Mouse (Mus musculus) stomach, postnatal 0 days (tissue): ENCODE data around the gene Cd33. TPM values are rescaled to one million over a fixed set of nuclear protein-coding genes. Genes with fewer than 3 reads are reported as not detected.

Source experiments
- ATAC-seq: fragments of 200-750 bp; cut with Nextera tagmentation; 2 replicates; pipeline ENCODE4 v1.8.0; 2017; ENCODE audit not compliant: low FRiP score, low TSS enrichment
- DNase-seq: peaks from one replicate; pipeline ENCODE4 v3.0.0-alpha.2; 2016; ENCODE audit warnings: low spot score
- H3K27ac ChIP-seq: fragments of 300-500 bp; sonication (generic); replicated peaks from 2 replicates; pipeline ENCODE4 v1.5.1; 2014; ENCODE audit warnings: mild to moderate bottlenecking, control low read depth
- H3K27me3 ChIP-seq: fragments of 300-500 bp; sonication (generic); 2 replicates; pipeline ENCODE4 v1.6.1; 2014; ENCODE audit warnings: low read length; ENCODE audit not compliant: control insufficient read depth, insufficient read depth
- H3K36me3 ChIP-seq: fragments of 300-500 bp; sonication (generic); 2 replicates; pipeline ENCODE4 v1.6.1; 2014; ENCODE audit warnings: low read length, mixed read lengths; ENCODE audit not compliant: control insufficient read depth, insufficient read depth
- H3K4me1 ChIP-seq: fragments of 300-500 bp; sonication (generic); replicated peaks from 2 replicates; pipeline ENCODE4 v1.6.1; 2014; ENCODE audit warnings: antibody characterized with exemption; ENCODE audit not compliant: control insufficient read depth, insufficient read depth
- H3K4me2 ChIP-seq: fragments of 300-500 bp; sonication (generic); replicated peaks from 2 replicates; pipeline ENCODE4 v1.6.1; 2014; ENCODE audit warnings: low read depth, mild to moderate bottlenecking, control low read depth, moderate library complexity
- H3K4me3 ChIP-seq: fragments of 300-500 bp; sonication (generic); 2 replicates; pipeline ENCODE4 v1.5.1; 2014; ENCODE audit warnings: low read depth, low read length, control low read depth
- H3K9ac ChIP-seq: fragments of 300-500 bp; sonication (generic); 2 replicates; pipeline ENCODE4 v1.6.1; 2014; ENCODE audit warnings: mild to moderate bottlenecking, low read length, control low read depth, mixed read lengths
- H3K9me3 ChIP-seq: fragments of 300-500 bp; sonication (generic); 2 replicates; pipeline ENCODE4 v1.6.1; 2016; ENCODE audit warnings: low read length; ENCODE audit not compliant: control insufficient read depth
- CTCF ChIP-seq: IDR thresholded peaks from 2 replicates; pipeline ENCODE4 v1.5.1; 2016; ENCODE audit warnings: antibody characterized with exemption, low read depth, mild to moderate bottlenecking, moderate library complexity
- EP300 ChIP-seq: optimal IDR thresholded peaks from 2 replicates; pipeline ENCODE3; 2016; ENCODE audit warnings: antibody characterized with exemption
- WGBS: fragments of 180-500 bp; shearing (Covaris S2); extraction: QIAGEN DNeasy Blood & Tissue Kit; methylation state at CpG from one replicate; pipeline ENCODE4 v1.1.7; 2014; 5-methylcytosine and 5-hydroxymethylcytosine counted together
- polyA plus RNA-seq: library from polyadenylated mRNA; unstranded; fragments of >200 nt; fragmentation: Nextera tagmentation; extraction: Ambion mirVana; gene quantifications from 2 replicates; pipeline ENCODE4 v1.2.1, GENCODE M21; 2015

Gene Cd33
- polyA plus RNA-seq, 1 experiment from 2014 or later = 2.0 TPM

DNA sequence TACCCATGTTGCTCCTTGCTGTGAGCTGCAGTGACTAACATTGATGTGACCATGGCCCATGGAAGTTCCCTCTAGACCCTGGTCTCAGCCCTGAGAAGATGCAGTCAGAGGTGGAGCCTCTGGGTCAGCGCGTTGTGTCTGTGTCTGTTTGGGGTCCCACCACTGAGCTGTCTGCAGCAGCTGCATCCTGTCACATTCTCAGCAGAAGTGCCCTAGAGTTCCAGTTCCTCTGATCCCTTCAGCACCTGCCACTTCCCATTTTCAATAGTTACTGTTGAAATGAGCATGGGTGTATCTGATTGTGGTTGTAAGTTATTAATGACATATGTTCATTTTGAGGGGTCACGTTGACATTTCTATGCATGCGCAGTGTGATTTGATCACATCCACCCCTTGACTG, 8.9 kb upstream of the Cd33 start:
- WGBS = 70% methylated on average over 4 of the region's 4 CpGs
- TF ChIP-seq CTCF (no peak), EP300 (no peak)
- no peak for DNase-seq

DNA sequence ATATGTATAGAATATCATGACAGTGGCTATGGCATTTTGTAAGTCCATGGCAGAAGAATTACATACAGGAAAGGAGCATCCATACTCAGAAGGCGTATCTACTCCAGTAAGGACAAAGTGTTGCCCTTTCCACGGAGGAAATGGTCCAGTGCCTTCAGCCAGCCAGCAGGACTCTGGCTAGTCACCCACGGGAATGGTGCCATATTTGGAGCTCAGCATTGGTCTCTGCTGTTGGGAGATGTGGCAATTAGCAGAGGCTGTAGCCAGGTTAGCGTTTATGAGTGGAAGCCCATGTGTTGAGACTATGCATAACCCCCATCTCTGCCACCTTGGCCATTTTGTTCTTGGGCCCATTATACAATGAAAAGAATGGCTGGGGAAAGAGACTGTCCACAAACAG, 4.0 kb upstream of the Cd33 start:
- H3K4me3 ChIP-seq = no peak overlapping the region
- no peak for ATAC-seq
- no peak overlapping the region for H3K4me2 ChIP-seq
- TF ChIP-seq CTCF (no peak), EP300 (no peak)
- H3K9me3 ChIP-seq = no peaks in the 10 kb centered on the region
- no peaks in the 10 kb centered on the region for H3K4me1 ChIP-seq
- H3K9ac ChIP-seq = no peak overlapping the region
- no peaks in the 10 kb centered on the region for H3K36me3 ChIP-seq
- no peaks in the 10 kb centered on the region for H3K27me3 ChIP-seq
- 80% methylated on average over 4 of the region's 4 CpGs for whole genome bisulfite sequencing
- no peak for DNase-seq
- H3K27ac ChIP-seq = no peak overlapping the region

More for the DNA sequence above, 8.9 kb upstream of the Cd33 start:
- no peaks in the 10 kb centered on the region for H3K9me3 ChIP-seq
- no peak overlapping the region for H3K4me2 ChIP-seq
- H3K36me3 ChIP-seq = no peaks in the 10 kb centered on the region
- H3K9ac ChIP-seq = no peak overlapping the region
- H3K4me1 ChIP-seq = no peaks in the 10 kb centered on the region
- H3K4me3 ChIP-seq = no peak overlapping the region
- no peak overlapping the region for H3K27ac ChIP-seq
- no peak for ATAC-seq
- no peaks in the 10 kb centered on the region for H3K27me3 ChIP-seq

DNA sequence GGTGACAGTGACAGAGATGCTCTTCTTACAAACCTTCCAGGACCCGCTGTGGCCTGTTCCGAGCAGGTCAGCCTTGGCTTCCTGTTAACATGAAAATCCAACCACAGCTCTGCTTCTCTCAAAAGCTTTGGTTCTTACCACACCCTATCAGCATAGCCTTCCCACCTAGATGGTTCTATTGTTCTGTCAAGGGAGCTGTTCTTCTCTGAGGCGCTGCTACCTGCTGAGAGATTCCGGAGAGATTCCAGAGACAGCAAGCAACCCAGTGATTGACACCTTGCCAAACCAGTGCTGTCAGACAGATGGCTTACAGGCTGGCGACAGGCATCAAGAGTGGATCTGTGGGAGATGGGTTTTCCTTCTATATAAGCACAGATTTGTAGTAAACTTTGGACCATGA, 3.4 kb upstream of the Cd33 start:
- TF ChIP-seq EP300 (no peak), CTCF (no peak)
- H3K36me3 ChIP-seq = no peaks in the 10 kb centered on the region
- no peaks in the 10 kb centered on the region for H3K27me3 ChIP-seq
- H3K4me3 ChIP-seq = no peak overlapping the region
- H3K27ac ChIP-seq = no peak overlapping the region
- no peak overlapping the region for H3K4me2 ChIP-seq
- H3K9me3 ChIP-seq = no peaks in the 10 kb centered on the region
- H3K9ac ChIP-seq = no peak overlapping the region
- no peaks in the 10 kb centered on the region for H3K4me1 ChIP-seq
- ATAC-seq = no peak
- DNase-seq = no peak
- 29% methylated on average over 5 of the region's 5 CpGs for WGBS

DNA sequence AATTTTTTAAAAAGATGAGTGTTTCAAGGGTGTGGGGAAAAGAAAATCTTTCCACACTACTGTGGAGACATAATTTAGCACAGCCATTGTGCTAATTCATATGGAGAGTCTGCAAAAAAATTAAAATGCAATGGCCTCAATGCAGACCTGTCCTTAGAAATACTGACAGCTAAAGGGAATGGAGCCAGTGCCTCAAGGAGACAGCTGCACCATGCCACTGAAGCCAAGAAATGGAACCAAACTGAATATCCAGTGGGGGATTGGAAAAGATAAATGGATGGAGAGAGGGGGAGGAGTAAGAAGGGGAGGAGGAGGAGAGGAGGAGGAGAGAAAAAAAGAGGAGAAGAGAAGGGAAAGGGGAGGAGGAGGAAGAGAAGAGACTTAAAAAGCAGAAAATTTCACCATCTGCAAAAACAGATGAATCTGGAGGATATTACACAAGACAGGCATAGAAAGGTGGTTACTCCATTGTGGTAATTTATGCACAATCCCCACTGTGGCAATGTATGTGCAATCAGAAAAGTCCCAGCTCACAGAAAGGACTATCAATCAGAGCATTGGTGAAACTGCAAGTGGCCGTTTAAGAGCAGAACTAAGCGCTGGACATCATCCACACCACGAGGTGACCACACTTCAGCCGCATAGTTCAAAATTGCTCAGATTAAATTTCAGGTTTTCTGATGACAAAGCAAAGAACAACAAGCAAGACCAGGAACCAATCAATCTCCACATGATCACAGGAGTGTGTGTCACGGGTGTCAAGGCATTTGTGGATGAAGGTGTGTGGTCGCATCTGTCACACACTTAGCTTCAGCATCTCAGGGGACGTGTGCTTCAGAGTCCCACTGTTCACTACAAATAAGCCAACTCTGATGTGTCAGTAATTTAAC, 1.7 kb upstream of the Cd33 start:
- H3K9me3 ChIP-seq = no peaks in the 10 kb centered on the region
- no peak overlapping the region for H3K4me3 ChIP-seq
- TF ChIP-seq EP300 = no peak
- TF ChIP-seq CTCF = no peak
- H3K36me3 ChIP-seq = no peaks in the 10 kb centered on the region
- H3K27me3 ChIP-seq = no peaks in the 10 kb centered on the region
- ATAC-seq (no peak), DNase-seq (no peak)
- no peak overlapping the region for H3K9ac ChIP-seq
- no peaks in the 10 kb centered on the region for H3K4me1 ChIP-seq
- WGBS = 54% methylated on average over 7 of the region's 7 CpGs
- no peak overlapping the region for H3K4me2 ChIP-seq
- H3K27ac ChIP-seq = no peak overlapping the region

DNA sequence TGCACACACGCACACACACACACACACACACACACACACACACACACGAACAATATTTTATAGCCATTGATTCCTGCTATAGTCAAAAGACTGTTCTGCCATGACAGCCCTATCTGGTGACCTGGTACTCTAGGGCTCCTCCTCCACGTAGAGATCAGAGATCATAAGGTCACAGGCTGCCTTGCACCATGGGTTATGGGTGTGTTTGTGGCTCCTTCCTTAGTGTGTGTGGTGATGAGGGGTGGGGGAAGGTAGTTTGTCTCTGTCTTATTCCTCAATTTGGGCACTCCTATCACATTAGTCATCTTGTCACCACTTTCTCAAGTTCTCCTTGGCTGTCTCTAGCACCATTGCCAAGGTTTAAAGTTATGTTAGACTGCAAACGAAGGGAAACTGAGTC, 5.7 kb downstream of the Cd33 start:
- Histone ChIP-seq H3K4me1 (no peaks in the 10 kb centered on the region), H3K4me3 (no peak overlapping the region), H3K9ac (no peak overlapping the region), H3K27ac (no peak overlapping the region), H3K9me3 (no peaks in the 10 kb centered on the region), H3K27me3 (no peaks in the 10 kb centered on the region), H3K36me3 (no peaks in the 10 kb centered on the region), H3K4me2 (no peak overlapping the region)
- no peak for TF ChIP-seq CTCF
- no peak for TF ChIP-seq EP300
- 67% methylated on average over 4 of the region's 4 CpGs for WGBS
- ATAC-seq (no peak), DNase-seq (no peak)

DNA sequence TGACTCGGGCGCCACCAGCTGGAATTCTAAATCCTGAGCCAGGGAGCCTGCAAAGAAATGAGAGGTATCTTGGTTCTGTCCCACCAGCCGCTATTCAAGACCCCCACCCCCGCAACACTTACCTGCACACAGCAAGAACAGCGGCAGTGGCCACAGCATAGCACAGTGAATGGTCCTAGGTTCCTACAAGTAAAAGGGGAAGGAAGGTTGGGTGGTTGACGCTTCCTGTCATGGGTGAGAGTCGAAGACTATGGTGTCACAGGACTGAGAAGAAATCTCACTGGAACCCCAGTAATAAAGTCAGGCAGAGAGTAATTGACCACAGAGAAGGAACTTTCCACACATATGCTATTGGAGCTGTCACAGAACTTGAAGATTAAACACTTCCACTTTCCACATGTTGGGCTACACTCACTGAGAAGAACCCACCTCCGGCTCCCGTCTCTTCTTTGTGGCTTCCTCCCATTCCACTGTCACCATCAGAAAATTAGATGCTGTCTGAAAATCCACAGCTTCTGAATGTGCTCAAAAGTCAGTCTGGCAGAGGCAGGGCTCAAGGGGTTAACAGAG, 11.2 kb downstream of the Cd33 start:
- ATAC-seq (no peak), DNase-seq (no peak)
- H3K4me3 ChIP-seq = no peak overlapping the region
- no peaks in the 10 kb centered on the region for H3K36me3 ChIP-seq
- no peaks in the 10 kb centered on the region for H3K4me1 ChIP-seq
- no peaks in the 10 kb centered on the region for H3K9me3 ChIP-seq
- 82% methylated on average over 9 of the region's 9 CpGs for WGBS
- no peaks in the 10 kb centered on the region for H3K27me3 ChIP-seq
- H3K27ac ChIP-seq = no peak overlapping the region
- H3K4me2 ChIP-seq = no peak overlapping the region
- TF ChIP-seq CTCF (no peak), EP300 (no peak)
- H3K9ac ChIP-seq = no peak overlapping the region
